Mouse (Mus musculus) lung, adult 2 months (tissue): ENCODE measurements around the gene Vmn1r29.
"Not testable (repeated sequence)": the region's sequence is repeated elsewhere in the genome, so short reads cannot be mapped to it uniquely, and the experiment has no call there.

ENCODE experiments used
- CTCF ChIP-seq: fragments of 200-500 bp; IDR thresholded peaks from 2 replicates; pipeline ENCODE4 v1.5.1; 2011; ENCODE audit warnings: mild to moderate bottlenecking, low read length, control low read depth; ENCODE audit not compliant: insufficient read depth
- POLR2A ChIP-seq: fragments of 200-500 bp; IDR thresholded peaks from 2 replicates; pipeline ENCODE4 v1.6.1; 2011; ENCODE audit warnings: low read depth, mild to moderate bottlenecking, control low read depth, low read length, borderline replicate concordance; ENCODE audit errors: extremely low read depth

- not testable (repeated sequence) for TF ChIP-seq POLR2A, CTCF
Observed at GRCm38 (mm10) chr6:58298511-58298910, 2.8 kb upstream of the Vmn1r29 start.
